Mouse (Mus musculus) kidney, postnatal 0 days (tissue): ENCODE measurements around the gene Ergic2. TPM values are rescaled to one million over a fixed set of nuclear protein-coding genes. Genes with fewer than 3 reads are reported as not detected.
"Not testable (repeated sequence)": the region's sequence is repeated elsewhere in the genome, so short reads cannot be mapped to it uniquely, and the experiment has no call there.

ENCODE experiments used
- ATAC-seq: fragments of 200-750 bp; cut with Nextera tagmentation; replicated peaks from 2 replicates; pipeline ENCODE4 v1.8.0; 2017; ENCODE audit warnings: low read depth, moderate number of reproducible peaks, moderate TSS enrichment, moderate library complexity; ENCODE audit not compliant: low FRiP score
- DNase-seq: peaks from one replicate; pipeline ENCODE4 v3.0.0-alpha.2; 2016; ENCODE audit warnings: low spot score
- H3K27ac ChIP-seq: fragments of 300-500 bp; sonication (generic); 2 replicates; pipeline ENCODE4 v1.5.1; 2014; ENCODE audit warnings: mild to moderate bottlenecking
- H3K27me3 ChIP-seq: fragments of 300-500 bp; sonication (generic); 2 replicates; pipeline ENCODE4 v1.6.1; 2014; ENCODE audit warnings: low read length, mixed read lengths; ENCODE audit not compliant: insufficient read depth
- H3K36me3 ChIP-seq: fragments of 300-500 bp; sonication (generic); 2 replicates; pipeline ENCODE4 v1.6.1; 2014; ENCODE audit warnings: low read length, mixed read lengths; ENCODE audit not compliant: insufficient read depth
- H3K4me1 ChIP-seq: fragments of 300-500 bp; sonication (generic); replicated peaks from 2 replicates; pipeline ENCODE4 v1.6.1; 2014; ENCODE audit warnings: antibody characterized with exemption, low read length, mixed read lengths; ENCODE audit not compliant: insufficient read depth
- H3K4me2 ChIP-seq: fragments of 300-500 bp; sonication (generic); 2 replicates; pipeline ENCODE4 v1.6.1; 2014; ENCODE audit warnings: mild to moderate bottlenecking, low read length, moderate library complexity, mixed read lengths
- H3K4me3 ChIP-seq: fragments of 300-500 bp; sonication (generic); replicated peaks from 2 replicates; pipeline ENCODE4 v1.5.1; 2014; ENCODE audit warnings: low read depth, low read length
- H3K9ac ChIP-seq: fragments of 300-500 bp; sonication (generic); 2 replicates; pipeline ENCODE4 v1.6.1; 2014; ENCODE audit warnings: low read depth, low read length
- H3K9me3 ChIP-seq: fragments of 300-500 bp; sonication (generic); replicated peaks from 2 replicates; pipeline ENCODE4 v1.6.1; 2016; ENCODE audit warnings: low read length, inconsistent platforms, mixed read lengths
- CTCF ChIP-seq: IDR thresholded peaks from 2 replicates; pipeline ENCODE4 v1.5.1; 2016; ENCODE audit warnings: antibody characterized with exemption, low read depth, mild to moderate bottlenecking, moderate library complexity
- WGBS: fragments of 180-500 bp; shearing (Covaris S2); extraction: QIAGEN DNeasy Blood & Tissue Kit; methylation state at CpG from one replicate; pipeline ENCODE4 v1.1.7; 2014; 5-methylcytosine and 5-hydroxymethylcytosine counted together
- polyA plus RNA-seq: library from polyadenylated mRNA; unstranded; fragments of >200 nt; fragmentation: Nextera tagmentation; extraction: Ambion mirVana; gene quantifications from 2 replicates; pipeline ENCODE4 v1.2.1, GENCODE M21; 2015

Ergic2 gene
- polyA plus RNA-seq, 1 experiment from 2014 or later: 258 TPM

GRCm38 (mm10) chr6:148193972-148194701 is 18.0 kb downstream of the Ergic2 start:
- Histone ChIP-seq H3K9me3 (no peaks in the 10 kb centered on the region), H3K4me3 (no peak overlapping the region), H3K36me3 (peaks cover 28% of the 10 kb centered on the region), H3K27ac (0 out of 2 replicates have a peak overlapping the region, but pooled peaks have one; percentile 0), H3K9ac (no peak overlapping the region), H3K4me1 (no peaks in the 10 kb centered on the region), H3K27me3 (no peaks in the 10 kb centered on the region), H3K4me2 (no peak overlapping the region)
- DNase-seq (no peak), ATAC-seq (no peak)
- WGBS: 72% methylated on average over 6 of the region's 6 CpGs
- TF ChIP-seq CTCF: no peak

- H3K9me3 ChIP-seq: no peaks in the 10 kb centered on the region
- H3K9ac ChIP-seq: no peak overlapping the region
- H3K4me2 ChIP-seq: no peak overlapping the region
- no peak for TF ChIP-seq CTCF
- no peak for ATAC-seq
- no peaks in the 10 kb centered on the region for H3K4me1 ChIP-seq
- 94% methylated on average over 1 of the region's 1 CpGs for WGBS
- H3K36me3 ChIP-seq: peaks cover 55% of the 10 kb centered on the region
- no peak for DNase-seq
- no peak overlapping the region for H3K4me3 ChIP-seq
- H3K27me3 ChIP-seq: no peaks in the 10 kb centered on the region
- H3K27ac ChIP-seq: no peak overlapping the region
These were observed 26.5 kb downstream of the Ergic2 start for GRCm38 (mm10) chr6:148185694-148186093.

GRCm38 (mm10) chr6:148172904-148173303 is 39.3 kb downstream of the Ergic2 start:
- DNase-seq (peak; percentile 11), ATAC-seq (no peak)
- no peak overlapping the region for H3K9ac ChIP-seq
- no peak overlapping the region for H3K27ac ChIP-seq
- no peaks in the 10 kb centered on the region for H3K4me1 ChIP-seq
- H3K4me2 ChIP-seq: no peak overlapping the region
- no peak overlapping the region for H3K4me3 ChIP-seq
- no peaks in the 10 kb centered on the region for H3K27me3 ChIP-seq
- WGBS: 41% methylated on average over 3 of the region's 3 CpGs
- no peak for TF ChIP-seq CTCF
- H3K9me3 ChIP-seq: no peaks in the 10 kb centered on the region
- no peaks in the 10 kb centered on the region for H3K36me3 ChIP-seq

- H3K27me3 ChIP-seq, H3K9me3 ChIP-seq, H3K27ac ChIP-seq, H3K4me1 ChIP-seq, H3K4me2 ChIP-seq, H3K4me3 ChIP-seq, DNase-seq, H3K36me3 ChIP-seq, ATAC-seq, H3K9ac ChIP-seq: not testable (repeated sequence)
- WGBS: 58% methylated on average over 4 of the region's 4 CpGs
These were observed 59.9 kb downstream of the Ergic2 start for GRCm38 (mm10) chr6:148152305-148152704.

- 83% methylated on average over 1 of the region's 1 CpGs for WGBS
- H3K4me2 ChIP-seq: no peak overlapping the region
- no peak for DNase-seq
These were observed 69.8 kb downstream of the Ergic2 start for GRCm38 (mm10) chr6:148142421-148142820.

DNA sequence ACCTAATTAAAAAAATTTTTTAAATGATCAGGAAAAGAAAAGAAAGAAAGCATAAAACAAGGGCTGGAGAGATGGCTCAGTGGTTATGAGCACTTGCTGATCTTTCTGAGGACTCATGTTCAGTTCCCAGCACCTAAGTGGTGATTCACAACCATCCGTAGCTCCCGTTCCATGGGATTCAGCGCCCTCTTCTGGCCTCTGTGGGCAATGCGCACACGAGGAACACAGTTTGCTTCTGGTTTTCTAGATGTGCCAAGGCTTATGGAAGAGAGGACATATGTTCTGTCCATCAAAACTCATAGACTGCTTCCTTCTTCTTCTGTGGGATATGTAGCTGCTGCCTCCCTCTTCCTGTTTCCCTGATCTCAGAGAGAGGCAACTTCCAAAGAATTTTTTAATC is 70.3 kb downstream of the Ergic2 start:
- H3K9me3 ChIP-seq: no peaks in the 10 kb centered on the region
- H3K4me3 ChIP-seq: no peak overlapping the region
- ATAC-seq (no peak), DNase-seq (no peak)
- H3K9ac ChIP-seq: no peak overlapping the region
- H3K27ac ChIP-seq: no peak overlapping the region
- no peaks in the 10 kb centered on the region for H3K27me3 ChIP-seq
- no peak for TF ChIP-seq CTCF
- 82% methylated on average over 5 of the region's 5 CpGs for WGBS
- no peaks in the 10 kb centered on the region for H3K4me1 ChIP-seq
- H3K36me3 ChIP-seq: no peaks in the 10 kb centered on the region
- no peak overlapping the region for H3K4me2 ChIP-seq

More at GRCm38 (mm10) chr6:148142421-148142820, 69.8 kb downstream of the Ergic2 start:
- Histone ChIP-seq H3K4me1 (no peaks in the 10 kb centered on the region), H3K4me3 (no peak overlapping the region), H3K27ac (no peak overlapping the region), H3K27me3 (no peaks in the 10 kb centered on the region), H3K9ac (no peak overlapping the region), H3K36me3 (no peaks in the 10 kb centered on the region), H3K9me3 (no peaks in the 10 kb centered on the region)
- ATAC-seq: no peak
- TF ChIP-seq CTCF: no peak
